Mouse (Mus musculus): Measurements from ENCODE around the gene Wdfy2.

DNA sequence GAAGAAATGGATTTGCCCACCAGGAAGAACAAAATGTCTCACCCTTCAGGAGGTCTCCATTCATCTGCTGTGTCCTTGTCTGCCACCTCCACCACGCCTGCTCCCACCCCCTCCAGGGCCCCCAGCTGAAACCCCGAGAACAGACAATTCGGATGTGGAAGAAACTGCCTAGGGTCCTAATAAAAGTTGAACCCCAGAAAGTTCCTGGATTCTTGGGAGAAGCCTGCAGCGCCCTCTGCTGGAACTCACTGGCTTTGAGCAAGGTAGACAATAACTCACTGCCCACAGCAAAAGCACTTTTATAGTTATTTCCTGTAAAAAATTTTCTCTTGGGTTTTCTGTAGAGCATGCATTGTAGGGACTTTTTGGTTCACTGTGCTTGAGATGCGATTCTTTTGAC lies 137.6 kb downstream of the Wdfy2 start:
- TF ChIP-seq POLR2A (IDR thresholded peaks at IDR 0.05; ENCODE audit: control insufficient read depth in 1 of 2, insufficient read depth in 1 of 2, low read depth in 1 of 2, low read length in 2 of 2, poor library complexity in 1 of 2) (no peak), MYB (IDR thresholded peaks at IDR 0.05; ENCODE audit: low read depth, low read length) (no peak), CTCF (IDR thresholded peaks at IDR 0.05 in 2 of 3, conservative IDR thresholded peaks at IDR 0.05 in 1 of 3; ENCODE audit: control insufficient read depth in 1 of 3, insufficient read depth in 1 of 3, low read depth in 2 of 3, low read length in 3 of 3, poor library complexity in 1 of 3, severe bottlenecking in 1 of 3) (peak; percentile 77 to 89 (median 81)), MAFK (IDR thresholded peaks at IDR 0.05; ENCODE audit: borderline replicate concordance, low read depth, low read length) (no peak), CHD2 (IDR thresholded peaks at IDR 0.05; ENCODE audit: low read length) (no peak), USF1 (IDR thresholded peaks at IDR 0.05; ENCODE audit: low read depth, low read length) (no peak), ZKSCAN1 (IDR thresholded peaks at IDR 0.05; ENCODE audit: low read depth, low read length) (no peak), TCF12 (IDR thresholded peaks at IDR 0.05; ENCODE audit: low read depth, low read length) (no peak), TAL1 (IDR thresholded peaks at IDR 0.05; ENCODE audit: low read length) (no peak), ZC3H11A (IDR thresholded peaks at IDR 0.05; ENCODE audit: low read depth, low read length) (peak; percentile 87), BHLHE40 (IDR thresholded peaks at IDR 0.05; ENCODE audit: borderline replicate concordance, low read depth, low read length) (no peak), MXI1 (IDR thresholded peaks at IDR 0.05; ENCODE audit: low read depth, low read length) (no peak), CHD1 (IDR thresholded peaks at IDR 0.05; ENCODE audit: low read depth, low read length) (no peak), EP300 (IDR thresholded peaks at IDR 0.05; ENCODE audit: low read depth in 1 of 2, low read length in 2 of 2) (no peak)

Data from MEL (cell line).